Mouse (Mus musculus): ENCODE results near the gene Wdr63. TPM values are rescaled to one million over a fixed set of nuclear protein-coding genes. Genes with fewer than 3 reads are reported as not detected.

The Wdr63 gene
- polyA plus RNA-seq, 1 experiment from 2014 or later = 0.20 TPM

DNA sequence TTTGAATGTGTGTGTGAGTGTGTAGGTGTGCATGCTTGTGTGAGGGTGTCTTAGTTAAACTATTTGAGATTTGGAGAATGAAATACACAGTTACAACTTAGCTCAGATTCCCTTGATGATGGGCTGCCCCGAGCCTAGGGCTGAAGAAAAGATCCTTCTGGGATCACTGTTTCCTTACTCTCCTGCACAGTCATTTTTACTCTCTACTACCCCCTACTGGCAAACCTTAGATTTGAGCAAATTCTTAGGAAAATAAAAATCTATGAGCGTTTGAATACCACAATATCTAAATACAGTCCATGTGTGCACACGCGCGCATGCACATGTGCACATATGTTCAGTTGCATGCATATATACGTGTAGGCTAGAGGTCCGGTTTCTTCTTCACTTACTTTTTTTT is 35.1 kb downstream of the Wdr63 start:
- TF ChIP-seq CTCF (IDR thresholded peaks at IDR 0.05; ENCODE audit: low read depth) = peak; percentile 48
- no peak for TF ChIP-seq EP300 (IDR thresholded peaks at IDR 0.05; ENCODE audit: low read depth)
- no peak overlapping the region for H3K4me3 ChIP-seq (ENCODE audit: low read depth, low read length)
- H3K4me1 ChIP-seq (ENCODE audit: insufficient read depth) = no peaks in the 10 kb centered on the region
- no peaks in the 10 kb centered on the region for H3K36me3 ChIP-seq (replicated peaks; ENCODE audit: insufficient read depth, low read length)
- no peak overlapping the region for H3K4me2 ChIP-seq (ENCODE audit: low read depth, low read length)
- no peak overlapping the region for H3K27ac ChIP-seq (ENCODE audit: low read depth)
- H3K9ac ChIP-seq (replicated peaks) = no peak overlapping the region
- H3K27me3 ChIP-seq (ENCODE audit: insufficient read depth, low read length) = no peaks in the 10 kb centered on the region
- no peak for ATAC-seq
- no peak for DNase-seq
- H3K9me3 ChIP-seq (ENCODE audit: low read length) = no peaks in the 10 kb centered on the region
- 69% methylated on average over 7 of the region's 7 CpGs for WGBS (ENCODE audit: insufficient replicate concordance)

DNA sequence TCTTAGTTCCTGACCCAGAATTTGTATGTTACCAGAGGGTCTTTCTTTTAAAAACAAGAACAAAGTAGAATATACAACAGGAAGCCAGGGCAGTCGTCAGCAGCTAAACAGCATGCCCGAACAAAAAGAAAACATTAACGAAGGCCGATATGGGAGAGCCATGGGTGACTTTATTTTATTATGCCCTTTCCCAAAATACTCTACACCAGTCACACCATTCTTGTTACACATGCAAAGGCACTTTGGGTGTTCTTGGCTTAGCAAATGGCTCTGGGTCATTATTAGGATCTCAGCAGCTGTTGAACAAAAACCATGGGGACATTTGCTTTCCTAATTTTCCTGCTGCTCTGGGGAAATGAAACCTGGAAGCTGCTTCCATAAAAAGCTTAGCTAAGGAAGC is 38.7 kb downstream of the Wdr63 start:
- H3K4me1 ChIP-seq (ENCODE audit: insufficient read depth) = no peaks in the 10 kb centered on the region
- no peak overlapping the region for H3K4me3 ChIP-seq (ENCODE audit: low read depth, low read length)
- WGBS (ENCODE audit: insufficient replicate concordance) = 66% methylated on average over 4 of the region's 4 CpGs
- DNase-seq = no peak
- no peaks in the 10 kb centered on the region for H3K36me3 ChIP-seq (replicated peaks; ENCODE audit: insufficient read depth, low read length)
- H3K27me3 ChIP-seq (ENCODE audit: insufficient read depth, low read length) = no peaks in the 10 kb centered on the region
- TF ChIP-seq CTCF (IDR thresholded peaks at IDR 0.05; ENCODE audit: low read depth) = no peak
- TF ChIP-seq EP300 (IDR thresholded peaks at IDR 0.05; ENCODE audit: low read depth) = no peak
- H3K4me2 ChIP-seq (ENCODE audit: low read depth, low read length) = no peak overlapping the region
- no peak for ATAC-seq
- no peaks in the 10 kb centered on the region for H3K9me3 ChIP-seq (ENCODE audit: low read length)
- no peak overlapping the region for H3K9ac ChIP-seq (replicated peaks)
- no peak overlapping the region for H3K27ac ChIP-seq (ENCODE audit: low read depth)

DNA sequence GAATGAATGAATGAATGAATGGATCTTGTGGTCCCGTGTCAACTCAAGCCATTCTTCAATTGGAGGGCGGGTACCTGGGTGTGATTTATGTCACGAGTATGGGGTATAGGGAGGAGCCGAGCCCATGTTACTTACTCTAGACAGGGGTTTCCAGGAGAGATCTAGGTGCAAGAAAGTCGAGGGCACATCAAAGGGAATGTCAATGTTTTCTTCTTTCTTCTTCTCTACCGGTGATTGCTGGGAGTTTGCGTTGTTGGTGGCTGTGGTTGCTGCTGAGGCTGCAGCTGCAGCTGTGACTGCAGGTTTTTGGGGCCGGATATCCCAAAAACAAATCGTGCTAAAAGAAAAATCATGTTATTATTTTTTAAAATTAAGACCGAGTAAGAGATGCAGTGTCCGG is 44.8 kb downstream of the Wdr63 start:
- 78% methylated on average over 11 of the region's 11 CpGs for WGBS (ENCODE audit: insufficient replicate concordance)
- no peaks in the 10 kb centered on the region for H3K27me3 ChIP-seq (ENCODE audit: insufficient read depth, low read length)
- H3K27ac ChIP-seq (ENCODE audit: low read depth) = no peak overlapping the region
- H3K9me3 ChIP-seq (ENCODE audit: low read length) = no peaks in the 10 kb centered on the region
- no peak overlapping the region for H3K4me2 ChIP-seq (ENCODE audit: low read depth, low read length)
- no peaks in the 10 kb centered on the region for H3K36me3 ChIP-seq (replicated peaks; ENCODE audit: insufficient read depth, low read length)
- no peak for DNase-seq
- no peak overlapping the region for H3K9ac ChIP-seq (replicated peaks)
- H3K4me3 ChIP-seq (ENCODE audit: low read depth, low read length) = no peak overlapping the region
- TF ChIP-seq EP300 (IDR thresholded peaks at IDR 0.05; ENCODE audit: low read depth) = no peak
- TF ChIP-seq CTCF (IDR thresholded peaks at IDR 0.05; ENCODE audit: low read depth) = no peak
- no peak for ATAC-seq
- H3K4me1 ChIP-seq (ENCODE audit: insufficient read depth) = no peaks in the 10 kb centered on the region

DNA sequence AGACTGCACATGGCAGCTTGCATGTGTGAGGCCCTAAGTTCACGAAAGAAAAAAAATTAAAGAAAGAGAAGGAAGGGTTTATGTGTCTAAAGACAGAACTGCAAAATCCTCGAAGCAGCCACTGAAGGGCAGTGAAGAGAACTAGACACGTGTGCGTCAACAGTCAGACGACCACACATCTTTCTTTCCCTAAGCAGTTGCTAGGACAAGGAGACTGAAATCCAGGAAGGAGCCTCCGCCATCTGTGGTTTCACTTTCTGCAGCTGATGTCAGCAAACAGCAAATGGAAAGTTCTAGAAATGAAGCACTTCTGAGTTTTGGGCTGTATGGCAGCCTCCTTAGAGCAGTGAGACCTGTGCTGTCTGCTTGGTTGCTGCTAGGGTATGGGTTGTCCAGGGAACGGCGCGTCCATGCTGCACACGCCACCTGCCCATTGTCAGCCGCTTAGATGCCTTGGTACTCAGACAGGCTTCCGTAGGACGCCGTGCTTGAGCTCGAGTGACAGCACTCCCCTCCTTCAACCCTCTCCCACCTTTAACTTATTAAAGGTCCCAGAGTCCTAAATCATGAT is 48.5 kb downstream of the Wdr63 start:
- H3K27ac ChIP-seq (ENCODE audit: low read depth) = no peak overlapping the region
- no peak overlapping the region for H3K4me2 ChIP-seq (ENCODE audit: low read depth, low read length)
- H3K4me1 ChIP-seq (ENCODE audit: insufficient read depth) = no peaks in the 10 kb centered on the region
- H3K27me3 ChIP-seq (ENCODE audit: insufficient read depth, low read length) = no peaks in the 10 kb centered on the region
- DNase-seq = no peak
- no peaks in the 10 kb centered on the region for H3K36me3 ChIP-seq (replicated peaks; ENCODE audit: insufficient read depth, low read length)
- no peak overlapping the region for H3K9ac ChIP-seq (replicated peaks)
- no peak overlapping the region for H3K4me3 ChIP-seq (ENCODE audit: low read depth, low read length)
- H3K9me3 ChIP-seq (ENCODE audit: low read length) = no peaks in the 10 kb centered on the region
- no peak for ATAC-seq
- TF ChIP-seq EP300 (IDR thresholded peaks at IDR 0.05; ENCODE audit: low read depth) (no peak), CTCF (IDR thresholded peaks at IDR 0.05; ENCODE audit: low read depth) (no peak)
- WGBS (ENCODE audit: insufficient replicate concordance) = 73% methylated on average over 15 of the region's 15 CpGs

DNA sequence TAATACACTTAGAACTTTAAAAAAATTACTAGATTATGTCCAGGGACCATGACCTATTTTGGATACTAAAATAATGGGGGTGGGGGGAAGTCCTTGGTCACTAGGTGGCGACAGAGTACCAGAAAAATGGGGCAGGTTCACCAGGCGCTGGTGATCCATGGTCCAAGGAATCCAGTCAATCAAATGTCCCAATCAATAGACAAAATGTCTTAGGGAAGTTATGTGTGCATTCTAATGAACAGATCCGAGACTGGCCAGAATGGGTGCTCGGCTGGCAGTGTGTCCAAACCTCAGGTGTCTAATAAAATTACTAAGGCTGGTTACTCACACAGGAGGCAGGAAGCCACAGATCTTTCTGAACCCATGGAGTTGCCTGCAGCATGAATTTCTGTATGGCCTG is 49.7 kb downstream of the Wdr63 start:
- H3K4me2 ChIP-seq (ENCODE audit: low read depth, low read length) = no peak overlapping the region
- H3K36me3 ChIP-seq (replicated peaks; ENCODE audit: insufficient read depth, low read length) = no peaks in the 10 kb centered on the region
- WGBS (ENCODE audit: insufficient replicate concordance) = 15% methylated on average over 4 of the region's 4 CpGs
- peak; percentile 61 for DNase-seq
- no peak overlapping the region for H3K9ac ChIP-seq (replicated peaks)
- H3K27ac ChIP-seq (ENCODE audit: low read depth) = no peak overlapping the region
- H3K4me1 ChIP-seq (ENCODE audit: insufficient read depth) = no peaks in the 10 kb centered on the region
- no peaks in the 10 kb centered on the region for H3K9me3 ChIP-seq (ENCODE audit: low read length)
- ATAC-seq = peak; percentile 40; the same call in 1 of the 2 replicates
- TF ChIP-seq CTCF (IDR thresholded peaks at IDR 0.05; ENCODE audit: low read depth) (peak; percentile 77), EP300 (IDR thresholded peaks at IDR 0.05; ENCODE audit: low read depth) (no peak)
- no peaks in the 10 kb centered on the region for H3K27me3 ChIP-seq (ENCODE audit: insufficient read depth, low read length)
- no peak overlapping the region for H3K4me3 ChIP-seq (ENCODE audit: low read depth, low read length)

DNA sequence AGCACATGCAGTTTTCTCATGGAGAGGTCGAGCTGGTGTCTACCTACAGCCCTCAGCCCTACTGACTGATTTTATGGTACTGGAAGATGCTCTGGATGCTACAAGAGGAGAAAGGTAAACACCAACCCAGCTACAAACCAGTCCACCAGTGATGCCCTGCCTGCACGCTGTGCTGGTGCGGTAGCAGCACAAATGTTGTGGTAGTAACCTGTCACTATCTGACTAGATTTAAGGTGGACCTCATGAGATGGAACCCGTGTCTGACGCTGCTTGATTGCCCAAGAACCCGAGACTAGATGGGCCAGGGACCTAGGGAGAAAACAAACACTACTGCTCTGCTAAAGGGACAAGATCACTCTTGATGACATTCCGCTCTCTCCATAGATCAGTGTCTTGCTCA is 50.8 kb downstream of the Wdr63 start:
- Histone ChIP-seq H3K27me3 (ENCODE audit: insufficient read depth, low read length) (no peaks in the 10 kb centered on the region), H3K9me3 (ENCODE audit: low read length) (no peaks in the 10 kb centered on the region), H3K4me1 (ENCODE audit: insufficient read depth) (no peaks in the 10 kb centered on the region), H3K9ac (replicated peaks) (no peak overlapping the region), H3K4me3 (ENCODE audit: low read depth, low read length) (no peak overlapping the region), H3K4me2 (ENCODE audit: low read depth, low read length) (no peak overlapping the region), H3K36me3 (replicated peaks; ENCODE audit: insufficient read depth, low read length) (no peaks in the 10 kb centered on the region), H3K27ac (ENCODE audit: low read depth) (no peak overlapping the region)
- 65% methylated on average over 7 of the region's 7 CpGs for WGBS (ENCODE audit: insufficient replicate concordance)
- DNase-seq = no peak
- no peak for ATAC-seq
- no peak for TF ChIP-seq CTCF (IDR thresholded peaks at IDR 0.05; ENCODE audit: low read depth)
- no peak for TF ChIP-seq EP300 (IDR thresholded peaks at IDR 0.05; ENCODE audit: low read depth)

DNA sequence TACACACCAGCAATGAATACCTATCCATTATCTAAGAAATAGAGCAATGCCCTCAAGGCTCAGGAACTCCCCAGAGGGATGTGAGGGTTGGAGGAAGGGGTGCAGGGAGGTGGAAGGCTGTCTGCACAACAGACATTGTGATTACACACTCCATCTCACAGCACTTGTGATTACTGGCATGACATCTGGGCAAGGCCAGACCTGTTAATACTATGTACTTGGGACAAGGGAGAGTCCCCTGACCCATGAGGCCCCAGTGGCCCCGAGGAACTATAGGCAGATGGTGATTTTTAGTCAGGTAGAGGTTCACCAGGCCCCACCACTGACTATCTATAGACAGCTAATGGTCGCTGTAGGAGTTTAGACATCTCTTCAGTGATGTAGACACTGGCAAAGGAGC is 54.1 kb downstream of the Wdr63 start:
- ATAC-seq (no peak), DNase-seq (no peak)
- TF ChIP-seq EP300 (IDR thresholded peaks at IDR 0.05; ENCODE audit: low read depth) (no peak), CTCF (IDR thresholded peaks at IDR 0.05; ENCODE audit: low read depth) (no peak)
- H3K4me1 ChIP-seq (ENCODE audit: insufficient read depth) = no peaks in the 10 kb centered on the region
- H3K9me3 ChIP-seq (ENCODE audit: low read length) = no peaks in the 10 kb centered on the region
- H3K27me3 ChIP-seq (ENCODE audit: insufficient read depth, low read length) = no peaks in the 10 kb centered on the region
- no peak overlapping the region for H3K9ac ChIP-seq (replicated peaks)
- no peak overlapping the region for H3K4me2 ChIP-seq (ENCODE audit: low read depth, low read length)
- no peak overlapping the region for H3K4me3 ChIP-seq (ENCODE audit: low read depth, low read length)
- WGBS (ENCODE audit: insufficient replicate concordance) = 79% methylated on average over 2 of the region's 2 CpGs
- H3K27ac ChIP-seq (ENCODE audit: low read depth) = no peak overlapping the region
- no peaks in the 10 kb centered on the region for H3K36me3 ChIP-seq (replicated peaks; ENCODE audit: insufficient read depth, low read length)
